Mouse (Mus musculus) cerebellum, adult 11 months (tissue): ENCODE results near the gene Dnal4.

ENCODE experiments used
- DNase-seq: peaks from one replicate; pipeline ENCODE4 v3.0.0; 2022

Gene Dnal4

GRCm38 (mm10) chr15:79760956-79761355 is 16.7 kb downstream of the Dnal4 start:
- no peak for DNase-seq

GRCm38 (mm10) chr15:79757118-79757517 is 20.5 kb downstream of the Dnal4 start:
- no peak for DNase-seq

- DNase-seq = no peak
These were observed 21.5 kb downstream of the Dnal4 start for GRCm38 (mm10) chr15:79755977-79756625.

- DNase-seq = no peak
These were observed 22.5 kb downstream of the Dnal4 start for GRCm38 (mm10) chr15:79755176-79755575.

- DNase-seq = no peak
These were observed 23.8 kb downstream of the Dnal4 start for GRCm38 (mm10) chr15:79753873-79754272.

- DNase-seq = no peak
These were observed 24.3 kb downstream of the Dnal4 start for GRCm38 (mm10) chr15:79753420-79753752.

- DNase-seq = peak; percentile 79
These were observed 24.8 kb downstream of the Dnal4 start for GRCm38 (mm10) chr15:79752742-79753419.

- DNase-seq = no peak
These were observed 25.9 kb downstream of the Dnal4 start for GRCm38 (mm10) chr15:79751772-79752171.

GRCm38 (mm10) chr15:79750266-79750665 is 27.4 kb downstream of the Dnal4 start:
- DNase-seq = no peak

- no peak for DNase-seq
These were observed 28.5 kb downstream of the Dnal4 start for GRCm38 (mm10) chr15:79749162-79749561.

- no peak for DNase-seq
These were observed 29.7 kb downstream of the Dnal4 start for GRCm38 (mm10) chr15:79747998-79748397.

- DNase-seq = no peak
These were observed 31.8 kb downstream of the Dnal4 start for GRCm38 (mm10) chr15:79745883-79746282.

GRCm38 (mm10) chr15:79745312-79745711 is 32.3 kb downstream of the Dnal4 start:
- no peak for DNase-seq

GRCm38 (mm10) chr15:79744742-79745141 is 32.9 kb downstream of the Dnal4 start:
- DNase-seq = no peak

GRCm38 (mm10) chr15:79744001-79744400 is 33.6 kb downstream of the Dnal4 start:
- DNase-seq = no peak

GRCm38 (mm10) chr15:79742706-79743023 is 35.0 kb downstream of the Dnal4 start:
- no peak for DNase-seq

- peak; percentile 94 for DNase-seq
These were observed 35.5 kb downstream of the Dnal4 start, which contains the start of gene Sun2 for GRCm38 (mm10) chr15:79741921-79742705. Sun2 (minus strand) TSS chr15:79742536.

GRCm38 (mm10) chr15:79741173-79741858 is 36.3 kb downstream of the Dnal4 start:
- no peak for DNase-seq

- DNase-seq = no peak
These were observed 36.9 kb downstream of the Dnal4 start for GRCm38 (mm10) chr15:79740739-79741138.

- DNase-seq = no peak
These were observed 43.3 kb downstream of the Dnal4 start for GRCm38 (mm10) chr15:79734311-79734710.

GRCm38 (mm10) chr15:79733640-79734039 is 44.0 kb downstream of the Dnal4 start:
- DNase-seq = no peak

- DNase-seq = no peak
These were observed 44.5 kb downstream of the Dnal4 start for GRCm38 (mm10) chr15:79733192-79733591.

- no peak for DNase-seq
These were observed 46.1 kb downstream of the Dnal4 start for GRCm38 (mm10) chr15:79731554-79731953.
